Mouse (Mus musculus): ENCODE data around the gene St5. TPM values are rescaled to one million over a fixed set of nuclear protein-coding genes. Genes with fewer than 3 reads are reported as not detected.
A peak's percentile ranks its signal among the peaks of the same experiment; 100 is the strongest.

Gene St5
- total RNA-seq, 2 experiments from 2014 or later, result 55.3 to 56.0 TPM

- no peak for DNase-seq
These were observed 96.3 kb downstream of the St5 start for GRCm38 (mm10) chr7:109606994-109607610.

DNA sequence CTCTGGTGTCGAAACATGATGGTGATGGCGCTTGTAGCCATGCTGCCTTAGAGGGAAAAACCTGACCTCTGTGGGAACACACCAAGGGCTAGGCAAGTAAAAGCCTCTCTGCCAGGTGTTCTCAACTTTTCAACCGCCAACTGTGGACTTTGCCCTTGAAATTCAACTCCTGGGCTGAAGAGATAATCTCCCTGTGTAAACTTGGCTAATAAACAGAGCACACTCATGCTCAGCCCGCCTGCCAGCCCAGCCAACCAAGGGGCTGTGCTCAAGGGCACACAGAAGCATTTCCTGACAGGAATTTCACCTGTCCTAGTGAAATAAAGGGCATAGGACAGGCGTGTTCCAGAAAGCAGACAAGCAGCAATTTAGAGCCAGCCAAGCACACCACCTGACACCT is 100.8 kb downstream of the St5 start:
- DNase-seq, result peak; percentile 56

- DNase-seq, result no peak
These were observed 101.4 kb downstream of the St5 start for GRCm38 (mm10) chr7:109602022-109602421.

DNA sequence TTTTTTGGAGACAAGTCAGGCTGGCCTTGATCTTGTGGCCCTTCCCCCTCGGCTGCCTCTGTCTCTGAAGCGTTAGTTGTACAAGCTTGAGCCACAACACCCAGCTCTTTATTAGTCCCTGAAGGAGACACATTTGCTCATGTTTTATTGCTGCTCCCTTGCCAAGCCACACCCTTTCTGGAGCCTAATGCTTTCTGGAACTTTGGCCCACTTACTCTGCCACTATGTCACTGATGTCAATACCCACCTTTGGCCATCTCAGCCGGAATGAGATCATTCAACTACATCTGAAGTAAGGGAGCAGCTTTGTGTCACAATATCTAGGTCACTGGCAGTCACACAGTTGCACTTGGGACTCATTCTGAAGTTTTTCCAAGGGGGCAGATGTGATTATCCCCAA is 102.7 kb downstream of the St5 start:
- peak; percentile 74 for DNase-seq

DNA sequence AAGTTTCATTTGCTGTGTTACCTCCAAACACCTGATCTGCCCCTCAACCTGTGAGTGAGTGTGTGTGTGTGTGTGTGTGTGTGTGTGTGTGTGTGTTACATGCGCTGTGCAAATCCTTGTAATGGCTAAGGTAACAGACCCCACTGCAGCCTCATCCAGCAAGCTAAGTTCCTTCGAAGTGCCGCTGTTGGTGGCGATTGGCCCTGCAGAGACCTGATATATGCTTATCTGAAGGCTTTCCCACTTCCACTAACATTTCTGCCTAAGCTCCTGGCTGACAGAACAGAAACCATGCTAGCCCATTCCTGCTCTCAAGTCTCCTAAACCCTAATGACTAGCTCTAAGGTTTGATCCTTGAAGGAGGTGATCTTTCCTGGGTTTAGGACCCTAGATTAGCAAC is 103.4 kb downstream of the St5 start:
- no peak for DNase-seq

- no peak for DNase-seq
These were observed 108.4 kb downstream of the St5 start for GRCm38 (mm10) chr7:109594845-109595531.

- no peak for DNase-seq
These were observed 109.4 kb downstream of the St5 start for GRCm38 (mm10) chr7:109593992-109594391.

GRCm38 (mm10) chr7:109592184-109592583 is 111.2 kb downstream of the St5 start:
- no peak for DNase-seq

GRCm38 (mm10) chr7:109590576-109590975 is 112.8 kb downstream of the St5 start:
- DNase-seq, result no peak

DNA sequence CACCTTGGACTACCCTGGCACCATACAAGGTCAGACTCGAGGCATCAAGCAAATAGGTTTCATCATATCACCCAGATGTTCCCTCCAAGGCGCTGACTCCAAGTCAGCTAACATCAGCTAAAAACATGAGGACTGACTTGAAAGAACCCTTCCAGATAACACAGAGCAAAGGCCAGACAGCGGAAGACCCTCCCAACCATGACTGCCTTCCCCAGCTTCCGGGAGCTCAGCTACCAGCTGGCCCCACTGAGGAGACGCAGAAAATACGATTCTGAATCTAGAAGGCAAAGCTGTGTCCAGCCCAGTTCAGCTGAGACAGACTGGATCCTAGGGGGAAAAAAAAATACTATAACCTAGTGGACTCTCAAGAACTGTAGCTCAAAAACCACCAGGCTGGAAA is 114.4 kb downstream of the St5 start:
- peak; percentile 34 for DNase-seq

DNA sequence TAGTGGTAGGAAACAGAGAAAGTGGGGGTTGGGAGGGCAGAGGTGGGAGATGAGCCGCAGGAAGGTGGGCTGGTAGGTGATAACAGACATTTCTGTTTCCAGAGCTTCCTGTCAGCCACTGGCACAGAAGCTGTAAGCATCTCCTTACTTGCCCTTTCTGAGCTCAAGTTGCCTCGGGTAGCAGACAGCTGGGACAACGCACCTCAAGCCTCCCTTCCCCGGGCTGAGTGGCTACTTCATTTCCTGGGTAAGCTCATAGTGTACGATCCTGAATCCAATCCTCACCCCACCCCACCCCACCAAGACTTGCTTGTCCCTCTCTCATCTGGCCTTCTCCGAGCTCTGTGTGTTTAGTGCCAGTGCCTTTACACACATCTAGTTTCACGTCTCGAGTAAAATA is 115.3 kb downstream of the St5 start:
- no peak for DNase-seq

GRCm38 (mm10) chr7:109584467-109584866 is 118.9 kb downstream of the St5 start:
- no peak for DNase-seq

DNA sequence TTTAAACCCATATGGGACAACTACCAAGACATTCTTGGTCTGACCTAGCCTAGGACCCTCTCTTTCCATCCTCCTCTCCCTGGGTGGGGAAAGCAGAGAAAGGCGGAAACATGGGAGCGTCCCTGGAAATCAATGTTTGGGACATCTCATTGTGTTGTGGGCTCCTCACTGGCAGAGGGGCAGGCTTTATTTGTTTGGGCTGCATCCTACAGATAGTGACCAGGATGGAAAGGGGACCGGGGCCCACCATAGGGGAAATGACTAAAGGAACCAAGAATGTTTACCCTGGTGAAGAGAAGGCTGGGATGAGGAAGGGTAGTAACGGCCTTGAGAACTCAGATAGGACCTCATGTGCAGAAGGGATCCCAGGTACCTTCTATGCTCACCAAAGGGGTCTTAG is 122.9 kb downstream of the St5 start:
- DNase-seq, result no peak

GRCm38 (mm10) chr7:109579585-109580307 is 123.7 kb downstream of the St5 start:
- DNase-seq, result no peak

DNA sequence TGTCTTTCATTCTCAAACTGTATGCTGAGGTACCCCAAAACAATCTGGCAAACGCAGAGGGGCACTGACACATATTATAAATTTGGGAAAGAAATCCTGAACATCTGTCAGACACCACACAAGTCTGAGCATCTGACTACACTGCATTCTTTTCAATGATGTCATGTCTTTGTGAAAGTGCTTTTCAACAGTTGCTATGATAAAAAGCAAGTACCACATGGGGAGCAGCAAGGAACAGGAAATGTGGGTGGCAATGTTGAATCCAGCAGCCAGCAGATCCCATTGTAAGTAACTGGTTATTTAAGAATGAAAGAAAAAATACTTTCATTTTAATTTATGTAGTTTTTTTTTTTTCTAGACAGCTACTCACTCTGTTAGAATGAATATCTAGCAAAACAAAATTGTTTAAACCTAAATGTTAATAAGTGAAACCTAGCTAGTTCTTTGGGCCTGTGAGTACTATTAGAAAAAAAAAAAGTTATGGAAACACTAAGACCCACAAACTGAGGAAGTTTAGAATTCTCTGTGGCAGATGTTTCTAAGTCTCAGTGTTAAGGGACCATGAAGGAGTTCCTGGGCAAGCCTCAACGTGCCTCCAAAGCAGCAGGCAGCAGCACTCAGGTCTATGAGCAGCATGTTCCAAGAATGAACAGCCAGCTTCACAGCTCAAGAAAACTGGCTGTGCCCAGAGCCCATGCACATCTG is 124.4 kb downstream of the St5 start:
- no peak for DNase-seq

GRCm38 (mm10) chr7:109576321-109577314 is 126.8 kb downstream of the St5 start:
- DNase-seq, result peak; percentile 53

DNA sequence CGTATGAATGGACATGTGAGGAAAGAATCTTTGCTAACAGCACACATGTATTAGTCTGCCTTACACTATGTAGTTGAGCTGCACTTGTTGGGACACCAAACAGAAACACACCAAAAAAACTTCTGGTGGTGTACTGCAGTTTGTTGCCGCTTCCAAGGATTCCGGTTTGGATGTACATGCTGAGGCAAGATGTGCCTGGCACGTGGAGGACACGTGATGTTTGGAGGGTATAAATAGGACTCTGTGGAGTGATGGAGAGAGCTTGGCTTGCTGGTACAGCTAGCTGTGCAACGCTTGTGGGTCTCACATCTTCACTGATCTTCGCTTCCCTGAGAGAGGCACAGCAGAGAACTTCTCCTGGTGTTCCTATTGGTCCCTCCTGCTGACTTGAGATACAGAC is 129.2 kb downstream of the St5 start:
- DNase-seq, result peak; percentile 43

DNA sequence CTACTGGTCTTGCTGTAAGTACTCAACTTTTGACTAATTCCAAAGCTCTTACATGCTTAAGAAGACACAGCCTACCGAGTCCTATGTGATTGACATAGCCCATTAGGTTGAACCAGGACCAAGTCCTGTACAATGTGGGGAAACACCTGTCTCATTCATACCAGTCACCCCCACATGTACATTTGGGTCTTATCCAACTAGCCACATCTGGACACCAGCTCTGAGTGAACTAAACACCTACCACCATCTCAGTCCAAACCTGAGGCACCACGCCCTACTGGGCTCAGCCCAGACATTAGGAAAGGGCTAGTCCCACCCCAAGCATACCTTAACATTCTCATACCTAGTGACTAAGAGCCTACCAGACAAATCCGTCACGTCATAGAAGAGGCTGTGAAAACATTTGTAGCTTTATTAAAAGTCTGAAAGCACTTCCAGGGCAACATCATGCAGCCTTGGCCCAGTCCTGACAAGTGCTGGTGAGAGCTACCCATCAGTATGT is 135.0 kb downstream of the St5 start:
- no peak for DNase-seq

- DNase-seq, result no peak
These were observed 136.3 kb downstream of the St5 start for GRCm38 (mm10) chr7:109566841-109567768.

DNA sequence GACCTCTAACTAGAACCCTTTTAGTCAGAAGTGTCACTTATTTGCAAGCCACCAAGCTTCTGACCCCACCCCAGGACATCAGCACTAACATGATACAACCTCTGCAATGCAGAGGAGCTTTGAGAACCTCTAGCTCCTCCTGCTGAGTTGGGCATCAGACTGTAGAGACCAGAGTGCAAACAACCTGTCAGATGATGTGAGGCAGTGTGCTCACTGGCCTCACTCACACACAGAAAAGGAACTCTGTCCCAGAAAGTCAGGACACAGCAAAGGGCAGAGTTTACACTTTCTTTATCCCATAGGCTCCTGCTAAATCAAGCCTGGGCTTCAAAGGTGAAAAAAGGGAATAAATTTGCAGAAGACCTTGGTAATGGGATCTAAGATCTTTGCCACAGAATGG is 137.1 kb downstream of the St5 start:
- no peak for DNase-seq
